Mouse (Mus musculus) frontal cortex, postnatal 25 days (tissue): ENCODE measurements around the gene Ifit1bl1.

Experiments used
- DNase-seq, 2 experiments: peaks; one replicate each; pipeline ENCODE4 v3.0.0; 2022; ENCODE audit warnings: low spot score in 2 of 2

The Ifit1bl1 gene

GRCm38 (mm10) chr19:34546211-34546610, 55.5 kb downstream of the Ifit1bl1 start:
- DNase-seq, result no peak
